Mouse (Mus musculus) kidney, adult 2 months (tissue): ENCODE measurements around the gene Bnip2.

Experiments
- CTCF ChIP-seq: fragments of 200-500 bp; conservative IDR thresholded peaks from 2 replicates; pipeline ENCODE4 v1.5.1; 2011; ENCODE audit warnings: low read depth, mild to moderate bottlenecking, control low read depth, low read length, moderate library complexity, mixed read lengths; ENCODE audit not compliant: insufficient read depth, insufficient read length
- POLR2A ChIP-seq: fragments of 200-500 bp; IDR thresholded peaks from one replicate; pipeline ENCODE4 v1.6.1; 2011; ENCODE audit warnings: low read depth, low read length, control low read depth

GRCm38 (mm10) chr9:70037988-70038387 lies 48.7 kb downstream of the Bnip2 start, which contains the start of gene Gcnt3:
- no peak for TF ChIP-seq CTCF
- TF ChIP-seq POLR2A, result no peak
